Mouse (Mus musculus): ENCODE measurements around the gene Slc5a8. TPM values are rescaled to one million over a fixed set of nuclear protein-coding genes. Genes with fewer than 3 reads are reported as not detected.

Gene Slc5a8
- polyA plus RNA-seq, 1 experiment from 2014 or later: 4.9 TPM

- no peak overlapping the region for H3K9ac ChIP-seq (ENCODE audit: low read depth, low read length)
- H3K4me2 ChIP-seq (replicated peaks; ENCODE audit: low read depth): no peak overlapping the region
- H3K36me3 ChIP-seq (ENCODE audit: control insufficient read depth, insufficient read depth): no peaks in the 10 kb centered on the region
- H3K4me3 ChIP-seq (ENCODE audit: low read depth, low read length): no peak overlapping the region
- no peaks in the 10 kb centered on the region for H3K4me1 ChIP-seq (replicated peaks; ENCODE audit: control insufficient read depth, insufficient read depth, low read length)
- no peak for TF ChIP-seq CTCF (IDR thresholded peaks at IDR 0.05; ENCODE audit: low read depth)
- ATAC-seq: no peak
- no peak overlapping the region for H3K27ac ChIP-seq (ENCODE audit: low read depth, low read length)
- WGBS: 72% methylated on average over 5 of the region's 5 CpGs
- H3K27me3 ChIP-seq (replicated peaks; ENCODE audit: control insufficient read depth, insufficient read depth, low read length): no peaks in the 10 kb centered on the region
- H3K9me3 ChIP-seq (ENCODE audit: control insufficient read depth): no peaks in the 10 kb centered on the region
Measured at GRCm38 (mm10) chr10:88960791-88961190, 75.0 kb downstream of the Slc5a8 start.

DNA sequence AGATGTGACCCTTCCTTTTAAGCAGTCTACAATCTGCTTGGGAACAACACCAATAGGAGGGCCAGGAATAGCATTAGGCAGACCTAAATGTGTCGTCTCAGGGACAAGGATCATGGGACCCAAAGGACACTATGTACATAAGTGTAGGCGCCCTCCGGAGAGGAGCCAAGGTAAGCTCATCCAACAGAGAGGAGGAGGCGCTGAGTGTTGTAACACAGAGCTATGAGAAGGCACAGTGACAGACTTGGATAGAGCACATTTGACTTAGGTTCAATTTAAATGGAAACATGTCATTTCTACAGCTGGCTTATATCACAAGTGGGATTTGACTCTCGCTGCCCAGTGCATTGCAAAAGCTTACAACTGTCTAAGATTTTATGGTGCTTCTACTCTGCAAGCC, 82.8 kb downstream of the Slc5a8 start:
- no peak for TF ChIP-seq CTCF (IDR thresholded peaks at IDR 0.05; ENCODE audit: low read depth)
- H3K27me3 ChIP-seq (replicated peaks; ENCODE audit: control insufficient read depth, insufficient read depth, low read length): no peaks in the 10 kb centered on the region
- 91% methylated on average over 5 of the region's 5 CpGs for WGBS

GRCm38 (mm10) chr10:88970951-88971725, 85.3 kb downstream of the Slc5a8 start:
- WGBS: 78% methylated on average over 7 of the region's 7 CpGs
- TF ChIP-seq CTCF (IDR thresholded peaks at IDR 0.05; ENCODE audit: low read depth): no peak
- ATAC-seq: no peak

More for the DNA sequence above, 82.8 kb downstream of the Slc5a8 start:
- H3K4me1 ChIP-seq (replicated peaks; ENCODE audit: control insufficient read depth, insufficient read depth, low read length): no peaks in the 10 kb centered on the region
- no peak overlapping the region for H3K9ac ChIP-seq (ENCODE audit: low read depth, low read length)
- H3K36me3 ChIP-seq (ENCODE audit: control insufficient read depth, insufficient read depth): no peaks in the 10 kb centered on the region
- no peaks in the 10 kb centered on the region for H3K9me3 ChIP-seq (ENCODE audit: control insufficient read depth)
- H3K4me2 ChIP-seq (replicated peaks; ENCODE audit: low read depth): no peak overlapping the region
- no peak overlapping the region for H3K4me3 ChIP-seq (ENCODE audit: low read depth, low read length)
- no peak overlapping the region for H3K27ac ChIP-seq (ENCODE audit: low read depth, low read length)
- ATAC-seq: no peak

GRCm38 (mm10) chr10:88978932-88979331, 93.1 kb downstream of the Slc5a8 start:
- no peak for TF ChIP-seq CTCF (IDR thresholded peaks at IDR 0.05; ENCODE audit: low read depth)
- no peak for ATAC-seq
- 74% methylated on average over 6 of the region's 6 CpGs for WGBS

More at GRCm38 (mm10) chr10:88970951-88971725, 85.3 kb downstream of the Slc5a8 start:
- H3K4me1 ChIP-seq (replicated peaks; ENCODE audit: control insufficient read depth, insufficient read depth, low read length): no peaks in the 10 kb centered on the region
- H3K4me2 ChIP-seq (replicated peaks; ENCODE audit: low read depth): no peak overlapping the region
- no peak overlapping the region for H3K4me3 ChIP-seq (ENCODE audit: low read depth, low read length)
- no peaks in the 10 kb centered on the region for H3K27me3 ChIP-seq (replicated peaks; ENCODE audit: control insufficient read depth, insufficient read depth, low read length)
- no peaks in the 10 kb centered on the region for H3K36me3 ChIP-seq (ENCODE audit: control insufficient read depth, insufficient read depth)
- H3K27ac ChIP-seq (ENCODE audit: low read depth, low read length): no peak overlapping the region
- H3K9me3 ChIP-seq (ENCODE audit: control insufficient read depth): no peaks in the 10 kb centered on the region
- H3K9ac ChIP-seq (ENCODE audit: low read depth, low read length): no peak overlapping the region

More at GRCm38 (mm10) chr10:88978932-88979331, 93.1 kb downstream of the Slc5a8 start:
- H3K4me1 ChIP-seq (replicated peaks; ENCODE audit: control insufficient read depth, insufficient read depth, low read length): no peaks in the 10 kb centered on the region
- H3K9ac ChIP-seq (ENCODE audit: low read depth, low read length): no peak overlapping the region
- no peak overlapping the region for H3K4me2 ChIP-seq (replicated peaks; ENCODE audit: low read depth)
- H3K36me3 ChIP-seq (ENCODE audit: control insufficient read depth, insufficient read depth): no peaks in the 10 kb centered on the region
- no peak overlapping the region for H3K27ac ChIP-seq (ENCODE audit: low read depth, low read length)
- no peaks in the 10 kb centered on the region for H3K27me3 ChIP-seq (replicated peaks; ENCODE audit: control insufficient read depth, insufficient read depth, low read length)
- H3K9me3 ChIP-seq (ENCODE audit: control insufficient read depth): no peaks in the 10 kb centered on the region
- no peak overlapping the region for H3K4me3 ChIP-seq (ENCODE audit: low read depth, low read length)

Other genes with a start within 250 kb of the Slc5a8 start
- gene Spic, start 201.0 kb upstream of the Slc5a8 start, polyA plus RNA-seq (2015; fragmentation: Nextera tagmentation; extraction: Ambion mirVana): 0.20 and 0.59 TPM in 2 replicates
- 153 and 163 TPM in 2 replicates for gene Arl1, start 155.1 kb upstream of the Slc5a8 start, polyA plus RNA-seq (2015; fragmentation: Nextera tagmentation; extraction: Ambion mirVana)
- 4.6 and 5.1 TPM in 2 replicates for gene Utp20, start 59.2 kb upstream of the Slc5a8 start, polyA plus RNA-seq (2015; fragmentation: Nextera tagmentation; extraction: Ambion mirVana)

Measured in intestine, postnatal 0 days (tissue).